Mouse (Mus musculus) forebrain, embryonic 11.5 days (tissue): Measurements from ENCODE around the gene Zfp961. TPM values are rescaled to one million over a fixed set of nuclear protein-coding genes. Genes with fewer than 3 reads are reported as not detected.
A peak's percentile ranks its signal among the peaks of the same experiment; 100 is the strongest.

Source experiments
- ATAC-seq: fragments of 200-750 bp; cut with Nextera tagmentation; replicated peaks from 2 replicates; pipeline ENCODE4 v1.8.0; 2017; ENCODE audit warnings: moderate TSS enrichment; ENCODE audit not compliant: low FRiP score
- DNase-seq: peaks from one replicate; pipeline ENCODE4 v3.0.0-alpha.2; 2017; ENCODE audit warnings: low spot score
- H3K27ac ChIP-seq: fragments of 300-500 bp; sonication (generic); 2 replicates; pipeline ENCODE4 v1.5.1; 2014; ENCODE audit warnings: low read depth, low read length
- H3K27me3 ChIP-seq: fragments of 300-500 bp; sonication (generic); 2 replicates; pipeline ENCODE4 v1.6.1; 2014; ENCODE audit warnings: mild to moderate bottlenecking, low read length, mixed read lengths; ENCODE audit not compliant: control insufficient read depth, insufficient read depth
- H3K36me3 ChIP-seq: fragments of 300-500 bp; sonication (generic); 2 replicates; pipeline ENCODE4 v1.6.1; 2014; ENCODE audit warnings: mild to moderate bottlenecking, low read length, moderate library complexity, mixed read lengths; ENCODE audit not compliant: control insufficient read depth, insufficient read depth
- H3K4me1 ChIP-seq: fragments of 300-500 bp; sonication (generic); replicated peaks from 2 replicates; pipeline ENCODE4 v1.6.1; 2014; ENCODE audit warnings: low read length, mixed read lengths; ENCODE audit not compliant: control insufficient read depth, insufficient read depth
- H3K4me2 ChIP-seq: fragments of 300-500 bp; sonication (generic); 2 replicates; pipeline ENCODE4 v1.6.1; 2014; ENCODE audit warnings: low read depth, mild to moderate bottlenecking, low read length, moderate library complexity, mixed read lengths; ENCODE audit not compliant: severe bottlenecking
- H3K4me3 ChIP-seq: fragments of 300-500 bp; sonication (generic); 2 replicates; pipeline ENCODE4 v1.5.1; 2014; ENCODE audit warnings: low read depth, low read length
- H3K9ac ChIP-seq: fragments of 300-500 bp; sonication (generic); 2 replicates; pipeline ENCODE4 v1.6.1; 2014; ENCODE audit warnings: low read length
- H3K9me3 ChIP-seq: fragments of 300-500 bp; sonication (generic); 2 replicates; pipeline ENCODE4 v1.6.1; 2016; ENCODE audit warnings: low read length, mixed read lengths; ENCODE audit not compliant: control insufficient read depth
- WGBS: fragments of 180-500 bp; shearing (Covaris S2); extraction: QIAGEN DNeasy Blood & Tissue Kit; methylation state at CpG from one replicate; pipeline ENCODE4 v1.1.7; 2014; 5-methylcytosine and 5-hydroxymethylcytosine counted together
- polyA plus RNA-seq: library from polyadenylated mRNA; unstranded; fragments of >200 nt; fragmentation: Nextera tagmentation; extraction: Ambion mirVana; gene quantifications from 2 replicates; pipeline ENCODE4 v1.2.1, GENCODE M21; 2014

The Zfp961 gene
- polyA plus RNA-seq, 1 experiment from 2014 or later, result 31.2 TPM

GRCm38 (mm10) chr8:71988867-71989599, 38.2 kb downstream of the Zfp961 start:
- Histone ChIP-seq H3K36me3 (no peaks in the 10 kb centered on the region), H3K4me1 (no peaks in the 10 kb centered on the region), H3K27ac (no peak overlapping the region), H3K4me3 (peak overlapping the region; percentile 31), H3K9me3 (no peaks in the 10 kb centered on the region), H3K9ac (peak overlapping the region; percentile 55), H3K4me2 (peak overlapping the region; percentile 54), H3K27me3 (no peaks in the 10 kb centered on the region)
- ATAC-seq (peak; percentile 25), DNase-seq (no peak)
- 57% methylated on average over 13 of the region's 13 CpGs for WGBS

DNA sequence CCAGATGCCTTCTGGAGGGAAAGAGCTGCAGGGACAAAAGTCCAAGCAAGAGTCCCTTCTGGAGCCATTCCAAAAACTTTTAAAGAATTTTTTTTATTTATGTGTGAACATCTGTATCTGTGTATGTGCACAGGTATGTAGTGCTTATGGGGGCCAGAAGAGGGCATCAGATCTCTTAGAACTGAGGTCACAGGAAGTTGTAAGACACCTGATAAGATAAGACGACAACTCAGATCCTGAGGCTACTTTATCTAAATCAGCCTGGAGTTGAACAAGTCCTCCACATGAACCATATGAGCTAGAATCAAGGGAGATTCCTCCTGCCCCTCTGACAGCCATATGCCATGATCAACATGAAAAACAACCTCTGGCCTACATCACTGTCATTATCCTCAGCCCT, 48.6 kb downstream of the Zfp961 start:
- H3K4me1 ChIP-seq, result no peaks in the 10 kb centered on the region
- no peak for DNase-seq
- H3K9me3 ChIP-seq, result no peaks in the 10 kb centered on the region
- H3K9ac ChIP-seq, result no peak overlapping the region
- 92% methylated on average over 1 of the region's 1 CpGs for whole genome bisulfite sequencing
- ATAC-seq, result no peak
- no peaks in the 10 kb centered on the region for H3K36me3 ChIP-seq
- H3K27ac ChIP-seq, result no peak overlapping the region
- H3K4me2 ChIP-seq, result no peak overlapping the region
- no peak overlapping the region for H3K4me3 ChIP-seq
- no peaks in the 10 kb centered on the region for H3K27me3 ChIP-seq

DNA sequence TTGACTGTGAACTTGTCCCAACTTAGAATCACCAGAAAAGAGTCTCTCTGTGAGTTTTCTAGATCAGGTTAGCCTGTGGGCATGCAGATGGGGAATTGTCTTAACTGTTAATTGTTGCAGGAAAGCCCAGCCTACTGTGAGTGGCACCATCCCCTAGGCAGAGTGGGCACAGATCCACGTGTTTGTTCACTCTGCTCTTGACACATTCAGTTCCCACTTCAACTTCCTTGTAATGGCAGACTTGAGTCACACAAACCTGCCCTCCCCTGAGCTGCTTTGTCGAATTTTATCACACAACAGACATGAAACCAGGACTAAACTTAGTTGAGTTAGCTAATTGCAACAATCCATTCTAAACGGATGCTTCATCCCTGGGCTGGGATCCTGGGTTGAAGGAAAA, 49.4 kb downstream of the Zfp961 start:
- ATAC-seq (no peak), DNase-seq (no peak)
- Histone ChIP-seq H3K4me3 (no peak overlapping the region), H3K36me3 (no peaks in the 10 kb centered on the region), H3K4me1 (no peaks in the 10 kb centered on the region), H3K9ac (no peak overlapping the region), H3K27ac (no peak overlapping the region), H3K4me2 (no peak overlapping the region), H3K27me3 (no peaks in the 10 kb centered on the region), H3K9me3 (no peaks in the 10 kb centered on the region)
- WGBS, result 67% methylated on average over 3 of the region's 3 CpGs

DNA sequence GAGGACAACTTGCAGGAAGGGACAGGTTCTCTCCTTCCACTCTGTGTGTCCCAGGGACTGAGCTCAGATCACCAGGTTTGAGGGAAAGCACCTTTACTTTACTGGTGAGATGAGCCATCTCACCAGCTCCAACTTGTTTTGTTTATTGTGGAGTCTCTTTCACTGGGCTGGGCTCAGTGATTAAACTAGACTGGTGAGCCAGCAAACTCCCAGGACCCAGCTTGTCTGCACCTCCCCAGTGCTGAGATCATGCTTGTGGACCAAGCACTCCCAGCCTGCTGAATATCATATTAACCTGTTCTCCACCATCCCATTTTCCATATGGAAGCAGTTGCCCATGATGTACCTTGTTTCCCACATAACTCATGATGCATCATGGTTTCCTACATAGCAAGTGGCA, 52.1 kb downstream of the Zfp961 start:
- Histone ChIP-seq H3K9ac (no peak overlapping the region), H3K27me3 (no peaks in the 10 kb centered on the region), H3K9me3 (no peaks in the 10 kb centered on the region), H3K27ac (no peak overlapping the region), H3K4me1 (no peaks in the 10 kb centered on the region), H3K4me2 (no peak overlapping the region), H3K4me3 (no peak overlapping the region), H3K36me3 (no peaks in the 10 kb centered on the region)
- no peak for ATAC-seq
- no peak for DNase-seq

- no peak for ATAC-seq
- Histone ChIP-seq H3K27ac (no peak overlapping the region), H3K36me3 (no peaks in the 10 kb centered on the region), H3K4me1 (no peaks in the 10 kb centered on the region), H3K27me3 (no peaks in the 10 kb centered on the region), H3K4me3 (no peak overlapping the region), H3K9me3 (no peaks in the 10 kb centered on the region), H3K9ac (no peak overlapping the region), H3K4me2 (no peak overlapping the region)
- no peak for DNase-seq
- WGBS, result 80% methylated on average over 3 of the region's 3 CpGs
These were observed 55.1 kb downstream of the Zfp961 start for GRCm38 (mm10) chr8:72005912-72006311.

- Histone ChIP-seq H3K4me1 (no peaks in the 10 kb centered on the region), H3K9ac (no peak overlapping the region), H3K27me3 (no peaks in the 10 kb centered on the region), H3K4me2 (no peak overlapping the region), H3K4me3 (no peak overlapping the region), H3K27ac (no peak overlapping the region), H3K36me3 (no peaks in the 10 kb centered on the region), H3K9me3 (no peaks in the 10 kb centered on the region)
- WGBS, result 81% methylated on average over 1 of the region's 1 CpGs
- DNase-seq (no peak), ATAC-seq (no peak)
These were observed 55.9 kb downstream of the Zfp961 start for GRCm38 (mm10) chr8:72006763-72007162.

- Histone ChIP-seq H3K4me3 (no peak overlapping the region), H3K27ac (no peak overlapping the region), H3K9ac (no peak overlapping the region), H3K4me2 (no peak overlapping the region), H3K4me1 (no peaks in the 10 kb centered on the region), H3K27me3 (no peaks in the 10 kb centered on the region), H3K36me3 (no peaks in the 10 kb centered on the region), H3K9me3 (no peaks in the 10 kb centered on the region)
- DNase-seq, result no peak
- no peak for ATAC-seq
- WGBS, result 82% methylated on average over 3 of the region's 3 CpGs
These were observed 57.4 kb downstream of the Zfp961 start for GRCm38 (mm10) chr8:72008134-72008641.

- H3K27me3 ChIP-seq, result no peaks in the 10 kb centered on the region
- ATAC-seq, result no peak
- no peaks in the 10 kb centered on the region for H3K9me3 ChIP-seq
- H3K27ac ChIP-seq, result no peak within 1 kb of the TSS
- no peaks in the 10 kb centered on the region for H3K36me3 ChIP-seq
- H3K4me2 ChIP-seq, result no peak within 1 kb of the TSS
- DNase-seq, result no peak
- H3K9ac ChIP-seq, result no peak within 1 kb of the TSS
- WGBS, result 74% methylated on average over 3 of the region's 3 CpGs
- H3K4me3 ChIP-seq, result no peak within 1 kb of the TSS
- H3K4me1 ChIP-seq, result no peaks in the 10 kb centered on the region
These were observed 58.6 kb downstream of the Zfp961 start, which contains the start of gene Cyp4f18 for GRCm38 (mm10) chr8:72009473-72009872. Gene Cyp4f18 (minus strand): TSS chr8:72009626.
